Mouse (Mus musculus) left cerebral cortex, adult 11 months (tissue): ENCODE results near the gene Crygn.

ENCODE experiments used
- DNase-seq: peaks from one replicate; pipeline ENCODE4 v3.0.0; 2022; ENCODE audit warnings: low spot score

The Crygn gene

DNA sequence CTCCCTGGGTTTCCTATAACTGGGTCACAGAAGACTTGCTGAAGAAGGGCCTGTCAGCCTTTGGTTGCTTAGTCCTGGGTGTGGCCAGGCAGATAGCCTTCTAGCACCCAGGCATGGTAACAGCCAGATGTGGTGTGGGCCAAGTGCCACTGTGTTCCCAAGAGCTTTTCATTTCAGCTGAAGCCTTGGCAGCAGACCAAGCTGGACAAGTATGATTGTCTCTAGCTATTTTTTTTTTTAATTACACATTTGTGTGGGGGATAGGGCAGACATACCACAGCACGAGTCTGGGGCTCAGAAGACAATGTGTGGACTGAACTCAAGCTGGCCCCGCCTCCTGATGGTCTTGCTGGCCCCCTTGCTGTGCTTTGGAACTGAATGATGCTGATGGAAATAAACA is 47.8 kb downstream of the Crygn start:
- no peak for DNase-seq

DNA sequence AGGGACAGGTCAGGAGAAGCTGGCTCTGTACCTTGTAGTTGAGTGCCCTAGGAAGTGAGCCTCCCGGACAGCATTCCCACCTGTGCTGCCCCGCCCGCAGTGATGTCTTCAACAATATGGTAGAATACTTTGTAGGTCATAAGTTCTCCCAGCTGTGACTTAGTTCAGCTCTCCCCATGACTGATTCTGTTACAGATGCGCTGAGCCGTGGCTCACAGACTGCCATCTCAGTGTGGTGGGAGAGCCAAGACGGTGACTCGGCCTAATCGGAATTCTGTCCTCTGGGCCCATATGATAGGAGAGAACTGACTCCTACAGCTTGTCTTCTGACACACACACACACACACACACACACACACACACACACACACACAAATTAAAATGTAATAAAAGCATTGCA is 53.2 kb downstream of the Crygn start:
- no peak for DNase-seq

DNA sequence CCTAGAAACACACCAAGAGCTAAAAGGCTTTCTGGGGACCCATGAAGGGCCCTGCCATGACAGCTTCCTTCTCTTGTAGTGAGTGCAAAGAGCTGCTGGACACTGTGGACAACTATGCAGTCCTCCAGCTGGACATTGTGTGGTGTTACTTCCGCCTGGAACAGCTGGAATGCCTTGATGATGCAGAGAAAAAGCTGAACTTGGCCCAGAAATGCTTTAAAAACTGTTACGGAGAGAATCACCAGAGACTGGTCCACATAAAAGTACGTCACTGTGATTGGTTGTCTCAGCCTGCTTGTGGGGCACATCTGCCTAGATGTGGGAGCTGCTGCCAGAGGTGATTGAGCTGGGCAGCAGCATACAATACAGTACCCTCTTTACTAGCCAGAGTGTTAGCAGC is 56.5 kb downstream of the Crygn start:
- DNase-seq = no peak
